Mouse (Mus musculus): ENCODE measurements at regions not wholly inside any gene's neighbourhood (a gene's known extent, or its start where the extent isn't known, plus 50 kb on each side); places are given as distances from the start of the nearest gene placed in this dataset.
"Not testable (repeated sequence)": the region's sequence is repeated elsewhere in the genome, so short reads cannot be mapped to it uniquely, and the experiment has no call there.

DNA sequence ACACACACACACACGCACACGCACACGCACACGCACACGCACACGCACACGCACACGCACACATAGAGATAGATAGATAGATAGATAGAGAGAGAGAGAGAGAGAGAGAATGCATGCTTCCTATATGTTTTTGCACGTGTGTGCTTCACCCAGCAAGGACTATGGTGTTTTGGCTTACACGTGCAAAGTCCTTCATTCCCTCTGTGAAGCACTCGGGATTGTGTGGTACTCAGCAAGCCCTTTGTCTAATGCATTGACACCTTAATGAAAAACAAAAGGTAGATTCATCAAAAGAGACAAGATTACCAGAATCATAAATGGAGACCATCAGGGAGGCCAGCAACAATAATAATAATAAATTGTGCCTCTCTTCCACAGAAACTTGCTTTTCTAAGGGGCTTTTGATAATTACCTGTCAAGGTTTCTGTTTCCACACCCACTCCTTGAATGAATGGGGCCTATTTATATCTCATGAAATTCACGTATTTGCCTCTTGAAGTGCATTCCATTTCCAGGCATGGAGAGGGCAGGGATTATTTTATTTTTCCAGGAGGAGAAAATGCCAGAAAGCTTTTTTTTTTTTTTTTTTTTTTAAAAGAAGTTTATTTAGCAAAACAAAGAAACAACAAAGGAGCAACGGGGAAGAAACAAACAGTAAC lies 93.0 kb downstream of the Btg1 start:
- H3K36me3 ChIP-seq, result no peaks in the 10 kb centered on the region
- whole genome bisulfite sequencing, result 88% methylated on average over 13 of the region's 13 CpGs
- no peak for ATAC-seq (ENCODE audit: low FRiP score, low read depth)
- H3K4me1 ChIP-seq, result no peaks in the 10 kb centered on the region
- no peaks in the 10 kb centered on the region for H3K27me3 ChIP-seq (replicated peaks)
- H3K9me3 ChIP-seq, result no peaks in the 10 kb centered on the region
- no peak overlapping the region for H3K4me3 ChIP-seq
- no peak overlapping the region for H3K9ac ChIP-seq
- H3K4me2 ChIP-seq (replicated peaks), result no peak overlapping the region
- no peak overlapping the region for H3K27ac ChIP-seq

DNA sequence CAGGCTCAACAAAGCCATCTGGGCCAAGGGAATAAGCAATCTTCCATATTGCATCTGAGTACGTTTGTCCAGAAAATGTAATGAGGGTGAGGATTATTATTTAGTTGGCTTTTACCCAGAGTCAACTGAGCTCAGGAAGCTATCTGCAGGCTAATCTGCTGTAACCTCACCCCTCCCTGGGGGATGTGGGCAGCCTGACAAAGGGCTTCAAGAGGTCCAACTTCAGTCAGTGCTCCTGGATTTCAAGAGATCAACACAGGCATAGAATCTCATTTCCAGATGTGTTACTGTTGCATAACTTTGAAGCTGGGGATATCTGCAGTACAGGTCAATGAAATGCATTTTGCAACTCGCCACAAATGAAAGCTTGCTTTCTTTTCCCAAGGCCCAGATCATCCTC lies 95.2 kb downstream of the Btg1 start:
- 76% methylated on average over 2 of the region's 2 CpGs for WGBS
- ATAC-seq (ENCODE audit: low FRiP score, low read depth), result no peak

DNA sequence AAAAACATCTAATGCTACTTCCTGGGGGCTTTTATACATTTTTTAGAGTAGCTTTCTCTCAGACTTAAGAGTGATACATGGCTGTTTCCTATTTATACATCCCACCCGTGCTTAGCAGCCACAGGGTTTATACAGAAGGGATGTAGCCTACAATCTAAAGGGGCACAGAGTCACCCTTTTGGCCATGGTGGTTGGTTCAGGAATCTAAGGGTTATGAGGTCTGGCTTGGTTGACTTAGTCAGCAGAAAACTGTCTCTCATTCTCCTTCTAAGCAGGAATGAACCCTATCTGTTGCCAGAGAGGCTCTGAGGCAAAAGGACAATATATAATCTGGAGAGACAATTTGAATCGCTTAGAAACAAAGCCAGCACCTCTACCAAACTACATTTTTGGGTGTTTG lies 97.9 kb downstream of the Btg1 start:
- H3K9me3 ChIP-seq, result no peaks in the 10 kb centered on the region
- no peak overlapping the region for H3K4me3 ChIP-seq
- H3K27ac ChIP-seq, result no peak overlapping the region
- no peaks in the 10 kb centered on the region for H3K36me3 ChIP-seq
- ATAC-seq (ENCODE audit: low FRiP score, low read depth), result no peak
- H3K9ac ChIP-seq, result no peak overlapping the region
- WGBS, result 79% methylated on average over 2 of the region's 2 CpGs
- H3K4me2 ChIP-seq (replicated peaks), result no peak overlapping the region
- H3K27me3 ChIP-seq (replicated peaks), result no peaks in the 10 kb centered on the region
- peaks cover 6% of the 10 kb centered on the region; the same call in 1 of the 2 replicates for H3K4me1 ChIP-seq

More for the DNA sequence above, 95.2 kb downstream of the Btg1 start:
- Histone ChIP-seq H3K4me1 (0 out of 2 replicates have a peak, but pooled peaks cover under 1% of the 10 kb centered on the region), H3K9me3 (no peaks in the 10 kb centered on the region), H3K4me3 (no peak overlapping the region), H3K36me3 (no peaks in the 10 kb centered on the region), H3K27ac (no peak overlapping the region), H3K4me2 (replicated peaks) (no peak overlapping the region), H3K27me3 (replicated peaks) (no peaks in the 10 kb centered on the region), H3K9ac (no peak overlapping the region)

GRCm38 (mm10) chr10:96717281-96717680 lies 100.5 kb downstream of the Btg1 start:
- Histone ChIP-seq H3K4me1 (peaks cover 19% of the 10 kb centered on the region), H3K4me2 (replicated peaks) (no peak overlapping the region), H3K27ac (no peak overlapping the region), H3K9me3 (no peaks in the 10 kb centered on the region), H3K36me3 (no peaks in the 10 kb centered on the region), H3K9ac (no peak overlapping the region), H3K27me3 (replicated peaks) (no peaks in the 10 kb centered on the region), H3K4me3 (no peak overlapping the region)
- peak; percentile 26; the same call in 1 of the 2 replicates for ATAC-seq (ENCODE audit: low FRiP score, low read depth)
- 48% methylated on average over 7 of the region's 7 CpGs for WGBS

DNA sequence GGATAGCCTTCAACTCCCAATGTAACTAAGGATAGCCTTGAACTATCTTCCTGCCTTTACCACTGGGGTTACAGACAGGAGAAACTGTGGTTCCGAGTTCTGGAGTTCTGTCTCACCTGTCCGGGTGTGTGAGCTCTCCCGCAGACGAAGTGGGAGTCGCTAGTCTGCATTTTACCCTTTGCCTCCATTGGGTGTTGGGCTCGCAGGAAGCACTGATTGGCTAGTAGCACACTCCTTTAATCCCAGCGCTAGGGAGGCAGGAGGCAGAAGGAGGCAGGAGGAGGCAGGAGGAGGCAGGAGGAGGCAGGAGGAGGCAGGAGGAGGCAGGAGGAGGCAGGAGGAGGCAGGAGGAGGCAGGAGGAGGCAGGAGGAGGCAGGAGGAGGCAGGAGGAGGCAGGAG lies 101.9 kb downstream of the Btg1 start:
- H3K4me1 ChIP-seq, result peaks cover 21% of the 10 kb centered on the region
- not testable (repeated sequence) for H3K9me3 ChIP-seq; H3K4me3 ChIP-seq; H3K27ac ChIP-seq; H3K36me3 ChIP-seq; ATAC-seq (ENCODE audit: low FRiP score, low read depth); H3K27me3 ChIP-seq (replicated peaks); H3K9ac ChIP-seq; H3K4me2 ChIP-seq (replicated peaks)
- 93% methylated on average over 7 of the region's 7 CpGs for WGBS

GRCm38 (mm10) chr10:96720281-96720711 lies 103.5 kb downstream of the Btg1 start:
- Histone ChIP-seq H3K9me3 (no peaks in the 10 kb centered on the region), H3K9ac (no peak overlapping the region), H3K4me1 (peaks cover 21% of the 10 kb centered on the region), H3K36me3 (no peaks in the 10 kb centered on the region), H3K27me3 (replicated peaks) (no peaks in the 10 kb centered on the region), H3K4me2 (replicated peaks) (no peak overlapping the region), H3K27ac (no peak overlapping the region), H3K4me3 (no peak overlapping the region)
- no peak for ATAC-seq (ENCODE audit: low FRiP score, low read depth)
- 81% methylated on average over 7 of the region's 7 CpGs for WGBS

- Histone ChIP-seq H3K4me2 (replicated peaks) (no peak overlapping the region), H3K4me1 (peaks cover 21% of the 10 kb centered on the region), H3K4me3 (no peak overlapping the region), H3K27me3 (replicated peaks) (no peaks in the 10 kb centered on the region), H3K9me3 (no peaks in the 10 kb centered on the region), H3K27ac (no peak overlapping the region), H3K9ac (no peak overlapping the region), H3K36me3 (no peaks in the 10 kb centered on the region)
- WGBS, result 33% methylated on average over 9 of the region's 9 CpGs
- no peak for ATAC-seq (ENCODE audit: low FRiP score, low read depth)
Measured at GRCm38 (mm10) chr10:96720956-96721688, 104.3 kb downstream of the Btg1 start.

DNA sequence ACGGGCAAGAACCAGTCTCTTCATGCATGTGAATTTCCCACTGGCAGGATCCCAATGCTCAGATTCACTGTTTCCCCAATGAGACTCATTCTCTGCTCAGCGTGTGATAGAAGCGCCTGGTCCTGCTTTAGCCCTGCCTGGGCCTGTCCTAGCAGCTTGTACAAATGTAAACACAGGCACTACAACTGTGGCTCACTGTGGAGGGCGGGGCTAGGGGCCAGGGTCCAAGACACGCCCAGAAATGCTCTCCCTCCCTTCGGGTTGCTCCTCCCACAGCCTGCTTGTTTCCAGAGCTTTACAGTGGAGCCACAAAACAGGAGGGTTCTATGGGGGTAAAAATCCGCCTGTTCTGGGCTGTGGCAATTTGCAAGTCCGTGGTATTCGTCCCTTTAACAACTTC lies 105.7 kb downstream of the Btg1 start:
- ATAC-seq (ENCODE audit: low FRiP score, low read depth), result peak; percentile 92
- Histone ChIP-seq H3K9me3 (no peaks in the 10 kb centered on the region), H3K36me3 (no peaks in the 10 kb centered on the region), H3K9ac (no peak overlapping the region), H3K4me1 (peaks cover 16% of the 10 kb centered on the region), H3K4me3 (no peak overlapping the region), H3K27ac (no peak overlapping the region), H3K27me3 (replicated peaks) (no peaks in the 10 kb centered on the region), H3K4me2 (replicated peaks) (no peak overlapping the region)
- 30% methylated on average over 9 of the region's 9 CpGs for WGBS

- Histone ChIP-seq H3K27ac (no peak overlapping the region), H3K27me3 (replicated peaks) (no peaks in the 10 kb centered on the region), H3K9me3 (no peaks in the 10 kb centered on the region), H3K4me3 (no peak overlapping the region), H3K4me2 (replicated peaks) (no peak overlapping the region), H3K36me3 (no peaks in the 10 kb centered on the region), H3K9ac (no peak overlapping the region), H3K4me1 (peaks cover 15% of the 10 kb centered on the region)
- no peak for ATAC-seq (ENCODE audit: low FRiP score, low read depth)
- WGBS, result 94% methylated on average over 6 of the region's 6 CpGs
Measured at GRCm38 (mm10) chr10:96723071-96723470, 106.3 kb downstream of the Btg1 start.

- Histone ChIP-seq H3K4me1 (peaks cover 15% of the 10 kb centered on the region), H3K4me3 (no peak overlapping the region), H3K9ac (no peak overlapping the region), H3K36me3 (no peaks in the 10 kb centered on the region), H3K27me3 (replicated peaks) (no peaks in the 10 kb centered on the region), H3K9me3 (no peaks in the 10 kb centered on the region), H3K27ac (no peak overlapping the region), H3K4me2 (replicated peaks) (no peak overlapping the region)
- ATAC-seq (ENCODE audit: low FRiP score, low read depth), result no peak
- 42% methylated on average over 11 of the region's 11 CpGs for WGBS
Measured at GRCm38 (mm10) chr10:96724436-96725175, 107.8 kb downstream of the Btg1 start.

- Histone ChIP-seq H3K9ac (no peak overlapping the region), H3K4me1 (peaks cover 4% of the 10 kb centered on the region; the same call in 1 of the 2 replicates), H3K27me3 (replicated peaks) (no peaks in the 10 kb centered on the region), H3K9me3 (no peaks in the 10 kb centered on the region), H3K36me3 (no peaks in the 10 kb centered on the region), H3K4me2 (replicated peaks) (no peak overlapping the region), H3K27ac (no peak overlapping the region), H3K4me3 (no peak overlapping the region)
- ATAC-seq (ENCODE audit: low FRiP score, low read depth), result no peak
- WGBS, result 91% methylated on average over 12 of the region's 12 CpGs
Measured at GRCm38 (mm10) chr10:96726801-96727780, 110.3 kb downstream of the Btg1 start.
